Mouse (Mus musculus): Measurements from ENCODE around the gene Tmeff2. TPM values are rescaled to one million over a fixed set of nuclear protein-coding genes. Genes with fewer than 3 reads are reported as not detected.

Tmeff2 gene
- polyA plus RNA-seq, 1 experiment from 2014 or later: 72.0 TPM

DNA sequence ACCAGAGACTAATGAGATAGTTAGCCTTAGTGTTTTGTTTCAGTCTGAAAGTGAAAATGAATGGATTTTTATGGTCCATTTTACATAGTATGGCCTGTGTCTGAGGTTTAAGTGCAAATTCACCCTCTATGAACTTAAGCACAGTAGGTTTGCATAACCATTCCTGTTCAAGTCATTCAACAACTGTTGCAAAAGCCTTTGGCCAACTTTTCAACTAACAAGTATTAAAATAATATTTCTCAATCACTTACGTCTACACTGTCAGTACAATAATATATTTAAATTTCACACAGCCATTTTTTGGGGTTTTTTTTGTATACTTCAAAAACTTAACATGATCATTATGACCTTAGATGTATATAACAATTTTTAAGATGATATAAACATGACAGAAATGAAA, 240.9 kb downstream of the Tmeff2 start:
- no peak for ATAC-seq (ENCODE audit: low FRiP score, low TSS enrichment)
- no peaks in the 10 kb centered on the region for H3K36me3 ChIP-seq (ENCODE audit: control insufficient read depth, insufficient read depth, low read length)
- WGBS: 90% methylated on average over 1 of the region's 1 CpGs

DNA sequence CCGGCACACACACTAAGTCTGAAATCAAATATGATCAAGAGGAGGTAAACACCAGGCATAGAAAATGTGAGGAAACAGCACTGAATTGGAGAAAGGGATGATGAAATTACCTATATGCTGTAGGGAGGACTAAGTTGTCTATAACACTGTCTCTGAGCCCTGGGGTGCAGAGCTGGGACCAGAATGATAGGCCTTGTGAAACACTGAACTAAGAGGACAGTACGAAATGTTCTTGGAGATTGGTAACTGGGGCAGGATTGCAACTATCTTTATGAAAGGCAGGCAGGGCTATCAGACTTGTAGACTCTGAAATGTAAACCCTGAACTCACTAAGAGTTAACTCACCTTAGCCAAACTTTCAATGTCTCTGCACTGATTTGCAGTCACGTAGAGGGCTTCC, 242.3 kb downstream of the Tmeff2 start:
- DNase-seq (no peak), ATAC-seq (ENCODE audit: low FRiP score, low TSS enrichment) (no peak)
- Histone ChIP-seq H3K4me1 (ENCODE audit: control insufficient read depth, insufficient read depth, low read length) (no peaks in the 10 kb centered on the region), H3K36me3 (ENCODE audit: control insufficient read depth, insufficient read depth, low read length) (no peaks in the 10 kb centered on the region), H3K9me3 (ENCODE audit: control insufficient read depth, low read length) (no peaks in the 10 kb centered on the region), H3K27me3 (ENCODE audit: control insufficient read depth, insufficient read depth, low read length) (no peaks in the 10 kb centered on the region), H3K9ac (replicated peaks; ENCODE audit: low read length) (no peak overlapping the region), H3K4me3 (replicated peaks; ENCODE audit: low read depth, low read length) (no peak overlapping the region), H3K4me2 (ENCODE audit: low read length) (no peak overlapping the region), H3K27ac (replicated peaks; ENCODE audit: low read depth, low read length) (no peak overlapping the region)
- WGBS: 92% methylated on average over 3 of the region's 3 CpGs

More for the DNA sequence above, 240.9 kb downstream of the Tmeff2 start:
- no peaks in the 10 kb centered on the region for H3K9me3 ChIP-seq (ENCODE audit: control insufficient read depth, low read length)
- no peaks in the 10 kb centered on the region for H3K27me3 ChIP-seq (ENCODE audit: control insufficient read depth, insufficient read depth, low read length)
- no peak overlapping the region for H3K9ac ChIP-seq (replicated peaks; ENCODE audit: low read length)
- H3K4me3 ChIP-seq (replicated peaks; ENCODE audit: low read depth, low read length): no peak overlapping the region
- no peak overlapping the region for H3K4me2 ChIP-seq (ENCODE audit: low read length)
- no peak overlapping the region for H3K27ac ChIP-seq (replicated peaks; ENCODE audit: low read depth, low read length)
- no peaks in the 10 kb centered on the region for H3K4me1 ChIP-seq (ENCODE audit: control insufficient read depth, insufficient read depth, low read length)
- no peak for DNase-seq

DNA sequence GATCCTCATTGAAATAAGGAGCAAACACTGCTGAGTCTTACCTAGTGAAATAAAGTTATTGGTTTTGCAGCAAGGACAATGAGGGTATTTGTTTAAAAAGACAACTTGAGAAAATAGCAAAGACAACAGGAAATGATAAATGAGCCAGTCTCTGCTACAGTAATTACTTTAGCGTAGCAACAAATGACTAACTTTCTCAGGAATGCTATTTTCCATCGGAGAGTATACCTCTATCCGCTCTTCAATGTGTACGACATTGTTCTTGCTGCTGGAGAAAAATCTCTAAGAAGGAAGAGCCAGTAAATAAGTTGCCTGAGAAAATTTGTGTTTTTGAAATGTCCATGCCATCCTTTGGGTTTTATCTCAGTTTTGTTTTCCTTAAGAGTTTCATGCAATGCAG, 245.2 kb downstream of the Tmeff2 start:
- Histone ChIP-seq H3K4me1 (ENCODE audit: control insufficient read depth, insufficient read depth, low read length) (no peaks in the 10 kb centered on the region), H3K36me3 (ENCODE audit: control insufficient read depth, insufficient read depth, low read length) (no peaks in the 10 kb centered on the region), H3K9ac (replicated peaks; ENCODE audit: low read length) (no peak overlapping the region), H3K27ac (replicated peaks; ENCODE audit: low read depth, low read length) (no peak overlapping the region), H3K9me3 (ENCODE audit: control insufficient read depth, low read length) (no peaks in the 10 kb centered on the region), H3K4me2 (ENCODE audit: low read length) (no peak overlapping the region), H3K27me3 (ENCODE audit: control insufficient read depth, insufficient read depth, low read length) (no peaks in the 10 kb centered on the region), H3K4me3 (replicated peaks; ENCODE audit: low read depth, low read length) (no peak overlapping the region)
- DNase-seq: no peak
- 95% methylated on average over 4 of the region's 4 CpGs for WGBS
- no peak for ATAC-seq (ENCODE audit: low FRiP score, low TSS enrichment)

DNA sequence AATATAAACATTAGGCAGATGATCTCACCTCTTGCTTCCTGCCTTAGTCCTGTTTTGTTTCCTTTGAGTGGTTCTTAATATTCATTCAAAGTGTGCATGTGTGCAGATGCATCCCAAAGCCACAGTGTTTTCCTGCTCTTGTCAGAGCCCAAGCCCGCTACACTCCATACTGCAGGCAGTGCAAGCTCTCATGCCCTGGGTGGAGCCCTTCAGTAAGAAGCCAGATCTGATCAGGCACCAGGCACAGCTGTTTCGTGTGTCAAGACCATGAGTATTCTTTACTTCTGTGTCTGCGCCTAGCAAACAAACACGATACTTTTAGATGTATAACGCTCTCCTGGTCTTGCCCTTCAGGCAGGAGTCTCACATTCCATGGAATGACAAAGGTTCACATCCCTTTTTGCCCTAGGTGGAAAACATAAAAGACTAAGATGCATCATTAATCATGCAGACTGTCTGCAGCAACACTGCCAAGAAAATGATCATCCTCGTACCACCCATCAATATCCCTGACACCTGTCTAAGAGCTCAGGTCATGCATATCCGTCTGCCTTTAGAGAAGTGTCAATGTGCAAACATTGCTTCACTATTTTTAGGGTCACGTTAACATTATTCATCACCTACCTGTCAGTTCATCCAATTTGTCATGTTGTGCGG, 248.2 kb downstream of the Tmeff2 start:
- Histone ChIP-seq H3K4me1 (ENCODE audit: control insufficient read depth, insufficient read depth, low read length) (no peaks in the 10 kb centered on the region), H3K36me3 (ENCODE audit: control insufficient read depth, insufficient read depth, low read length) (no peaks in the 10 kb centered on the region), H3K9me3 (ENCODE audit: control insufficient read depth, low read length) (no peaks in the 10 kb centered on the region), H3K4me2 (ENCODE audit: low read length) (no peak overlapping the region), H3K9ac (replicated peaks; ENCODE audit: low read length) (no peak overlapping the region), H3K27ac (replicated peaks; ENCODE audit: low read depth, low read length) (0 out of 2 replicates have a peak overlapping the region, but pooled peaks have one; percentile 41), H3K27me3 (ENCODE audit: control insufficient read depth, insufficient read depth, low read length) (no peaks in the 10 kb centered on the region), H3K4me3 (replicated peaks; ENCODE audit: low read depth, low read length) (no peak overlapping the region)
- 61% methylated on average over 9 of the region's 9 CpGs for WGBS
- DNase-seq (peak; percentile 51), ATAC-seq (ENCODE audit: low FRiP score, low TSS enrichment) (no peak)

- no peak overlapping the region for H3K27ac ChIP-seq (replicated peaks; ENCODE audit: low read depth, low read length)
- ATAC-seq (ENCODE audit: low FRiP score, low TSS enrichment) (no peak), DNase-seq (no peak)
- H3K4me2 ChIP-seq (ENCODE audit: low read length): no peak overlapping the region
- H3K36me3 ChIP-seq (ENCODE audit: control insufficient read depth, insufficient read depth, low read length): no peaks in the 10 kb centered on the region
- no peak overlapping the region for H3K4me3 ChIP-seq (replicated peaks; ENCODE audit: low read depth, low read length)
- H3K9ac ChIP-seq (replicated peaks; ENCODE audit: low read length): no peak overlapping the region
- no peaks in the 10 kb centered on the region for H3K4me1 ChIP-seq (ENCODE audit: control insufficient read depth, insufficient read depth, low read length)
- 42% methylated on average over 4 of the region's 4 CpGs for WGBS
- H3K27me3 ChIP-seq (ENCODE audit: control insufficient read depth, insufficient read depth, low read length): no peaks in the 10 kb centered on the region
- no peaks in the 10 kb centered on the region for H3K9me3 ChIP-seq (ENCODE audit: control insufficient read depth, low read length)
Observed at GRCm38 (mm10) chr1:51149488-51149887, 249.0 kb downstream of the Tmeff2 start.

DNA sequence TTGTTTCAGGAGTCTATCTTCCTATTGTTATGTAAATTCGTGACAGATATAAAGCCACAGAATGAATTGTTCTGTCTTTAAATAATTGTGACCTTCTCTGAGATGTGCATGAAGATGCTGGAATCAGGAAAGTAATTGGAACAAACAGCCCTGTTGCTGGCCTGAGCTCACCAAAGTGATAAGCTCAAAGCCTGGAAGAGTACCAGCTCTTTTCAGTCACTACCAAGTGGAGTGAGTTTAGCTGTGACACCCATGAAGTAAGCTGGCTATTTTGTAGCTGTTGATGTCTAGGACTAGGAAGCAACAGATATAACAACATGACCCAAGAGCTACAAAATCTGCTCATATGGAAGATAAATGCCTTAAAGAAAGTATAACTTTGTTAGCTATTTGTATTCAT, 249.4 kb downstream of the Tmeff2 start:
- no peak overlapping the region for H3K4me3 ChIP-seq (replicated peaks; ENCODE audit: low read depth, low read length)
- no peaks in the 10 kb centered on the region for H3K9me3 ChIP-seq (ENCODE audit: control insufficient read depth, low read length)
- WGBS: 74% methylated on average over 1 of the region's 1 CpGs
- H3K9ac ChIP-seq (replicated peaks; ENCODE audit: low read length): no peak overlapping the region
- no peak for ATAC-seq (ENCODE audit: low FRiP score, low TSS enrichment)
- no peaks in the 10 kb centered on the region for H3K4me1 ChIP-seq (ENCODE audit: control insufficient read depth, insufficient read depth, low read length)
- H3K36me3 ChIP-seq (ENCODE audit: control insufficient read depth, insufficient read depth, low read length): no peaks in the 10 kb centered on the region
- no peaks in the 10 kb centered on the region for H3K27me3 ChIP-seq (ENCODE audit: control insufficient read depth, insufficient read depth, low read length)
- no peak overlapping the region for H3K27ac ChIP-seq (replicated peaks; ENCODE audit: low read depth, low read length)
- no peak for DNase-seq
- H3K4me2 ChIP-seq (ENCODE audit: low read length): no peak overlapping the region

GRCm38 (mm10) chr1:51152017-51152416, 251.6 kb downstream of the Tmeff2 start:
- no peaks in the 10 kb centered on the region for H3K9me3 ChIP-seq (ENCODE audit: control insufficient read depth, low read length)
- H3K4me2 ChIP-seq (ENCODE audit: low read length): no peak overlapping the region
- no peaks in the 10 kb centered on the region for H3K27me3 ChIP-seq (ENCODE audit: control insufficient read depth, insufficient read depth, low read length)
- ATAC-seq (ENCODE audit: low FRiP score, low TSS enrichment) (no peak), DNase-seq (no peak)
- no peak overlapping the region for H3K27ac ChIP-seq (replicated peaks; ENCODE audit: low read depth, low read length)
- H3K4me3 ChIP-seq (replicated peaks; ENCODE audit: low read depth, low read length): no peak overlapping the region
- H3K36me3 ChIP-seq (ENCODE audit: control insufficient read depth, insufficient read depth, low read length): no peaks in the 10 kb centered on the region
- H3K4me1 ChIP-seq (ENCODE audit: control insufficient read depth, insufficient read depth, low read length): no peaks in the 10 kb centered on the region
- no peak overlapping the region for H3K9ac ChIP-seq (replicated peaks; ENCODE audit: low read length)
- 38% methylated on average over 2 of the region's 2 CpGs for WGBS

DNA sequence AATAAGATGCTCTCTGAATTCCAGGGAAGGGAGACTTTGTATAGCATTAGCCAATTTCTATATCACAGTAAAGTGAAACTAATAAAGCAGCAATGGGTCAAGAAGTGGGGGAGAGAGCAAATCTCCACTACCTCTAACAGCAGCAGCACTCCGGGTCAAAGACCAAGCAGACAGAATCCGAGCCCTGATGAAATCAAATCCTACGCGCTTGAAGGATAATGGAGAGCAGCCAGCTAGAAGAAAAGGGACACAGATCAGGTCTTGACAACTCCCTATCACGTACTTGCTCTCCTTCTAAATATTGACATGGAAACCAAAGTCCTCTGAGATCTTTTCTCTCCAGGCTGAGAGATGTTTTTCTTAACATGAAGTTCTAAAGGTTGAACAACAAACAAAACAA, 252.4 kb downstream of the Tmeff2 start:
- H3K4me1 ChIP-seq (ENCODE audit: control insufficient read depth, insufficient read depth, low read length): no peaks in the 10 kb centered on the region
- DNase-seq: no peak
- H3K9me3 ChIP-seq (ENCODE audit: control insufficient read depth, low read length): no peaks in the 10 kb centered on the region
- 13% methylated on average over 5 of the region's 5 CpGs for WGBS
- no peaks in the 10 kb centered on the region for H3K27me3 ChIP-seq (ENCODE audit: control insufficient read depth, insufficient read depth, low read length)
- H3K36me3 ChIP-seq (ENCODE audit: control insufficient read depth, insufficient read depth, low read length): no peaks in the 10 kb centered on the region
- no peak overlapping the region for H3K9ac ChIP-seq (replicated peaks; ENCODE audit: low read length)
- H3K4me2 ChIP-seq (ENCODE audit: low read length): no peak overlapping the region
- no peak for ATAC-seq (ENCODE audit: low FRiP score, low TSS enrichment)
- H3K27ac ChIP-seq (replicated peaks; ENCODE audit: low read depth, low read length): no peak overlapping the region
- H3K4me3 ChIP-seq (replicated peaks; ENCODE audit: low read depth, low read length): no peak overlapping the region

GRCm38 (mm10) chr1:51184276-51184675, 283.8 kb downstream of the Tmeff2 start:
- Histone ChIP-seq H3K4me1 (ENCODE audit: control insufficient read depth, insufficient read depth, low read length) (no peaks in the 10 kb centered on the region), H3K27ac (replicated peaks; ENCODE audit: low read depth, low read length) (no peak overlapping the region), H3K4me3 (replicated peaks; ENCODE audit: low read depth, low read length) (no peak overlapping the region), H3K9me3 (ENCODE audit: control insufficient read depth, low read length) (no peaks in the 10 kb centered on the region), H3K27me3 (ENCODE audit: control insufficient read depth, insufficient read depth, low read length) (no peaks in the 10 kb centered on the region), H3K4me2 (ENCODE audit: low read length) (no peak overlapping the region), H3K36me3 (ENCODE audit: control insufficient read depth, insufficient read depth, low read length) (no peaks in the 10 kb centered on the region; the same call in 1 of the 2 replicates), H3K9ac (replicated peaks; ENCODE audit: low read length) (no peak overlapping the region)
- 87% methylated on average over 2 of the region's 2 CpGs for WGBS
- DNase-seq (no peak), ATAC-seq (ENCODE audit: low FRiP score, low TSS enrichment) (no peak)
